Mouse (Mus musculus) brain, embryonic 14.5 days (tissue): ENCODE measurements around the gene Slc25a16.

ENCODE experiments used
- CTCF ChIP-seq: fragments of 200-500 bp; IDR thresholded peaks from 2 replicates; pipeline ENCODE4 v1.5.1; 2012; ENCODE audit warnings: inconsistent platforms, mild to moderate bottlenecking, moderate library complexity, borderline replicate concordance; ENCODE audit not compliant: insufficient read depth, insufficient read length; ENCODE audit errors: extremely low read depth
- POLR2A ChIP-seq: fragments of 200-500 bp; IDR thresholded peaks from 2 replicates; pipeline ENCODE4 v1.6.1; 2012; ENCODE audit warnings: mild to moderate bottlenecking, inconsistent platforms, borderline replicate concordance; ENCODE audit not compliant: poor library complexity, insufficient read depth, insufficient read length, severe bottlenecking; ENCODE audit errors: extremely low read depth

DNA sequence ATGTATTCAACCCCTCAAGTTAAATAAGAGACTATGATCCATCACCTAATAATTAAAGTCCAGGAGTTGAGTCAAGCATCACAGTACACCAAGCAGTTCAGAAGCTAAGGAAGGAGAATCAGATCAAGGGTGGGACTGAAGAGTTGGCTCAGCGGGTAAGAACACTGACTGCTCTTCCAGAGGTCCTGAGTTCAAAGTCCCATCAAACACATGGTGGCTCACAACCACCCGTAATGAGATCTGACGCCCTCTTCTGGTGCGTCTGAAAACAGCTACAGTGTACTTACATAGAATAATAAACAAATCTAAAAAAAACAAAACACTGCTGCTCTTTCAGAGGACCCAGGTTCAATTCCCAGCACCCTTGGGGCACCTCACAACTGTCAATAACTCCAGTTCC lies 45.6 kb upstream of the Slc25a16 start:
- TF ChIP-seq CTCF (no peak), POLR2A (no peak)
